Comparison of ENCODE assay signal across 8 mouse cellular contexts in genomic region chr3:96701003-96701402, GRCm38 (mm10).
"Had no signal": no experiment of that assay in that cellular context is flagged by ENCODE, and none has a peak within 500 bp of the region (broad histone marks: within the 10 kb centered on the region; RNA-seq: fewer than 3 reads in every experiment).

No protein-coding gene starts in this region.

- H3K4me3 ChIP-seq: neural tube, embryonic 13.5 days; neural tube, embryonic 15.5 days; stomach, embryonic 15.5 days had no signal

- H3K9ac ChIP-seq: neural tube, embryonic 13.5 days; neural tube, embryonic 15.5 days; stomach, embryonic 15.5 days had no signal

- DNase-seq: right cerebral cortex, adult 18-20 months; right cerebral cortex, postnatal 14 days; right cerebral cortex, postnatal 4 days; thymus, adult 18-20 months had no signal

- H3K27me3 ChIP-seq: neural tube, embryonic 13.5 days; neural tube, embryonic 15.5 days; stomach, embryonic 15.5 days had no signal

- H3K9me3 ChIP-seq: neural tube, embryonic 13.5 days; neural tube, embryonic 15.5 days; stomach, embryonic 15.5 days had no signal

- H3K27ac ChIP-seq: neural tube, embryonic 13.5 days; neural tube, embryonic 15.5 days; stomach, embryonic 15.5 days; stomach, postnatal 0 days had no signal
